ENCODE assay signal across 25 mouse cellular contexts in the genomic region with DNA sequence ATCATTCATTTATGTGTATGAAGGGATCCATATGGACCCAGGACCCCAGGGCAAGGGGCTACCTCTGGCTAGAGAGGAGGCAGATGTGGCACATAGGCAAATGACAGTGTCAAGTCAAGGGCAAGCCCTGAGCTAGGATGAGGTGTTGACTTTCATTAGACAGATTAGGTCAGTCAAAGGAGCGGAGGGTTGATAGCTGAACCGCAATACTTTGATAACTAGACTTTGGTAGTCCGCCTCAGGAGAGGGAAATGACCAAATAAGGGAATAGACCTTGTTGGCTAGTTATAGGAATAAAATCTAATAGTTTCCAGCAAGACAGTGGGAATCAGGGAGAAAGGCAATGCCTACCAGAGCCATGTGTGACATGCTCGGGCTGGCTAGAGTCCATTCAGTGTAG. TPM values are rescaled to one million over a fixed set of nuclear protein-coding genes. Genes with fewer than 3 reads are reported as not detected.
DNase-seq lines count a peak whose midpoint lies in the region; ATAC-seq and TF ChIP-seq lines count a peak whose summit lies in the region.
"Had no signal": no experiment of that assay in that cellular context is flagged by ENCODE, and none has a peak within 500 bp of the region (broad histone marks: within the 10 kb centered on the region; RNA-seq: fewer than 3 reads in every experiment).

No protein-coding gene starts in this region.

- H3K4me2 ChIP-seq in kidney, embryonic 16.5 days (replicated peaks; ENCODE audit: low read depth, low read length), result no peak overlapping the region
- H3K4me2 ChIP-seq in kidney, embryonic 14.5 days (replicated peaks; ENCODE audit: low read depth, low read length), result no peak overlapping the region
- H3K4me2 ChIP-seq in intestine, postnatal 0 days (replicated peaks; ENCODE audit: low read depth), result peak overlapping the region; percentile 27
- no peak overlapping the region for H3K4me2 ChIP-seq in liver, embryonic 12.5 days
- no peak overlapping the region for H3K4me2 ChIP-seq in stomach, postnatal 0 days (replicated peaks; ENCODE audit: low read depth)
- H3K4me2 ChIP-seq: embryonic facial prominence, embryonic 12.5 days; forebrain, embryonic 15.5 days; heart, embryonic 11.5 days; hindbrain, embryonic 14.5 days; midbrain, embryonic 12.5 days; neural tube, embryonic 13.5 days had no signal

- H3K27me3 ChIP-seq in kidney, embryonic 16.5 days (ENCODE audit: insufficient read depth, low read length), result no peaks in the 10 kb centered on the region
- H3K27me3 ChIP-seq in kidney, embryonic 14.5 days (ENCODE audit: control insufficient read depth, insufficient read depth, low read length), result no peaks in the 10 kb centered on the region
- no peaks in the 10 kb centered on the region for H3K27me3 ChIP-seq in intestine, postnatal 0 days (replicated peaks; ENCODE audit: control insufficient read depth, insufficient read depth, low read length)
- H3K27me3 ChIP-seq in liver, embryonic 12.5 days (replicated peaks), result no peaks in the 10 kb centered on the region
- no peaks in the 10 kb centered on the region for H3K27me3 ChIP-seq in stomach, postnatal 0 days (ENCODE audit: control insufficient read depth, insufficient read depth, low read length)
- H3K27me3 ChIP-seq: CH12.LX; embryonic facial prominence, embryonic 12.5 days; forebrain, embryonic 15.5 days; midbrain, embryonic 12.5 days; neural tube, embryonic 13.5 days had no signal

- TF ChIP-seq EP300 in stomach, postnatal 0 days (optimal IDR thresholded peaks at IDR 0.05), result no peak

- peak overlapping the region; percentile 13; the same call in 1 of the 2 replicates for H3K27ac ChIP-seq in kidney, embryonic 16.5 days (ENCODE audit: low read length)
- no peak overlapping the region for H3K27ac ChIP-seq in kidney, embryonic 14.5 days (ENCODE audit: low read depth, low read length)
- H3K27ac ChIP-seq in intestine, postnatal 0 days (ENCODE audit: low read depth, low read length), result peak overlapping the region; percentile 88
- 0 out of 2 replicates have a peak overlapping the region, but pooled peaks have one; percentile 21 for H3K27ac ChIP-seq in liver, embryonic 12.5 days
- no peak overlapping the region for H3K27ac ChIP-seq in stomach, postnatal 0 days (replicated peaks)
- H3K27ac ChIP-seq: embryonic facial prominence, embryonic 12.5 days; forebrain, embryonic 15.5 days; gastrocnemius, adult 2 months; hindbrain, embryonic 14.5 days; liver, embryonic 14.5 days; midbrain, embryonic 12.5 days; neural tube, embryonic 13.5 days had no signal

- peak; percentile 22 for DNase-seq in stomach, postnatal 0 days (ENCODE audit: low spot score)
- DNase-seq in right cerebral cortex, adult 18-20 months, result no peak
- DNase-seq: adrenal gland, postnatal 10 days; cerebellum, adult 8-10 months; cerebellum, postnatal 36 days; embryo, embryonic 11 days; gastrocnemius, adult 2 months; gastrocnemius, postnatal 36 days; heart, adult 18-20 months; heart, postnatal 4 days; kidney, postnatal 10 days; lung, postnatal 36 days had no signal

- 0 out of 2 replicates have a peak, but pooled peaks cover 10% of the 10 kb centered on the region for H3K4me1 ChIP-seq in kidney, embryonic 16.5 days (ENCODE audit: insufficient read depth, low read length)
- H3K4me1 ChIP-seq in kidney, embryonic 14.5 days (ENCODE audit: control insufficient read depth, insufficient read depth, low read length), result no peaks in the 10 kb centered on the region
- peaks cover 8% of the 10 kb centered on the region; the same call in 1 of the 2 replicates for H3K4me1 ChIP-seq in intestine, postnatal 0 days (replicated peaks; ENCODE audit: control insufficient read depth, insufficient read depth, low read length)
- H3K4me1 ChIP-seq in liver, embryonic 12.5 days, result peaks cover 27% of the 10 kb centered on the region
- H3K4me1 ChIP-seq in stomach, postnatal 0 days (replicated peaks; ENCODE audit: control insufficient read depth, insufficient read depth), result no peaks in the 10 kb centered on the region

- no peak for ATAC-seq in kidney, embryonic 16.5 days (ENCODE audit: low FRiP score, low TSS enrichment)
- ATAC-seq in kidney, embryonic 14.5 days (ENCODE audit: low FRiP score, low TSS enrichment), result no peak
- no peak for ATAC-seq in intestine, postnatal 0 days
- ATAC-seq in liver, embryonic 12.5 days, result no peak
- ATAC-seq in stomach, postnatal 0 days (ENCODE audit: low FRiP score, low TSS enrichment), result peak; percentile 40; the same call in 1 of the 2 replicates
- ATAC-seq: forebrain, embryonic 15.5 days; inflammation-experienced regulatory T-cells, adult 6 months had no signal

- peaks cover 4% of the 10 kb centered on the region; the same call in 1 of the 2 replicates for H3K36me3 ChIP-seq in kidney, embryonic 16.5 days (ENCODE audit: insufficient read depth, low read length)
- no peaks in the 10 kb centered on the region for H3K36me3 ChIP-seq in kidney, embryonic 14.5 days (ENCODE audit: control insufficient read depth, insufficient read depth, low read length)
- no peaks in the 10 kb centered on the region for H3K36me3 ChIP-seq in intestine, postnatal 0 days (ENCODE audit: control insufficient read depth, insufficient read depth)
- no peaks in the 10 kb centered on the region for H3K36me3 ChIP-seq in liver, embryonic 12.5 days
- no peaks in the 10 kb centered on the region for H3K36me3 ChIP-seq in stomach, postnatal 0 days (ENCODE audit: control insufficient read depth, insufficient read depth, low read length)
- H3K36me3 ChIP-seq: embryonic facial prominence, embryonic 12.5 days; forebrain, embryonic 15.5 days; midbrain, embryonic 12.5 days; neural tube, embryonic 13.5 days had no signal

- no peak overlapping the region for H3K4me3 ChIP-seq in kidney, embryonic 16.5 days (ENCODE audit: low read length)
- no peak overlapping the region for H3K4me3 ChIP-seq in kidney, embryonic 14.5 days (ENCODE audit: low read length)
- H3K4me3 ChIP-seq in intestine, postnatal 0 days (ENCODE audit: low read depth, low read length), result no peak overlapping the region
- H3K4me3 ChIP-seq in liver, embryonic 12.5 days, result no peak overlapping the region
- H3K4me3 ChIP-seq in stomach, postnatal 0 days (ENCODE audit: low read depth, low read length), result no peak overlapping the region
- H3K4me3 ChIP-seq: embryonic facial prominence, embryonic 12.5 days; forebrain, embryonic 15.5 days; gastrocnemius, adult 2 months; midbrain, embryonic 12.5 days; neural tube, embryonic 13.5 days had no signal

- TF ChIP-seq CTCF in intestine, postnatal 0 days (IDR thresholded peaks at IDR 0.05; ENCODE audit: low read depth), result no peak
- TF ChIP-seq CTCF in stomach, postnatal 0 days (IDR thresholded peaks at IDR 0.05; ENCODE audit: low read depth), result no peak

- 69% methylated on average over 4 of the region's 4 CpGs for WGBS in kidney, embryonic 16.5 days
- WGBS in kidney, embryonic 14.5 days, result 76% methylated on average over 4 of the region's 4 CpGs
- 39% methylated on average over 4 of the region's 4 CpGs for WGBS in intestine, postnatal 0 days
- 44% methylated on average over 4 of the region's 4 CpGs for WGBS in liver, embryonic 12.5 days (ENCODE audit: insufficient replicate concordance)
- 70% methylated on average over 4 of the region's 4 CpGs for WGBS in stomach, postnatal 0 days

- H3K9ac ChIP-seq in kidney, embryonic 16.5 days (replicated peaks; ENCODE audit: low read length), result no peak overlapping the region
- H3K9ac ChIP-seq in kidney, embryonic 14.5 days (ENCODE audit: low read depth, low read length), result no peak overlapping the region
- no peak overlapping the region for H3K9ac ChIP-seq in intestine, postnatal 0 days (ENCODE audit: low read depth, low read length)
- H3K9ac ChIP-seq in liver, embryonic 12.5 days, result no peak overlapping the region
- no peak overlapping the region for H3K9ac ChIP-seq in stomach, postnatal 0 days (ENCODE audit: low read length)
- H3K9ac ChIP-seq: embryonic facial prominence, embryonic 12.5 days; forebrain, embryonic 15.5 days; hindbrain, embryonic 14.5 days; liver, embryonic 14.5 days; midbrain, embryonic 12.5 days; neural tube, embryonic 13.5 days had no signal

- H3K9me3 ChIP-seq in kidney, embryonic 16.5 days (ENCODE audit: low read length), result 0 out of 2 replicates have a peak, but pooled peaks cover 3% of the 10 kb centered on the region
- no peaks in the 10 kb centered on the region for H3K9me3 ChIP-seq in kidney, embryonic 14.5 days (ENCODE audit: control insufficient read depth, low read length)
- no peaks in the 10 kb centered on the region for H3K9me3 ChIP-seq in intestine, postnatal 0 days (ENCODE audit: control insufficient read depth)
- H3K9me3 ChIP-seq in liver, embryonic 12.5 days (replicated peaks), result no peaks in the 10 kb centered on the region
- no peaks in the 10 kb centered on the region for H3K9me3 ChIP-seq in stomach, postnatal 0 days (ENCODE audit: control insufficient read depth, low read length)
- H3K9me3 ChIP-seq: embryonic facial prominence, embryonic 12.5 days; forebrain, embryonic 15.5 days; midbrain, embryonic 12.5 days; neural tube, embryonic 13.5 days had no signal

RNA-seq across cellular contexts. Expression of a gene that starts 2.0 kb away (rescaled TPM):
- 52.6 and 57.5 TPM in 2 replicates for polyA plus RNA-seq in kidney, embryonic 16.5 days (2015; fragmentation: Nextera tagmentation; extraction: Ambion mirVana)
- 37.2 and 48.9 TPM in 2 replicates for polyA plus RNA-seq in kidney, embryonic 14.5 days (2014; fragmentation: Nextera tagmentation; extraction: Ambion mirVana)
- 133 and 135 TPM in 2 replicates for polyA plus RNA-seq in intestine, postnatal 0 days (2015; fragmentation: Nextera tagmentation; extraction: Ambion mirVana)
- polyA plus RNA-seq in liver, embryonic 12.5 days (2016; fragmentation: Nextera tagmentation; extraction: Ambion mirVana), result 30.1 and 31.4 TPM in 2 replicates
- polyA plus RNA-seq in stomach, postnatal 0 days (2015; fragmentation: Nextera tagmentation; extraction: Ambion mirVana), result 95.4 and 99.6 TPM in 2 replicates

Comparison
In these comparisons a context has a peak if more than half of its experiments do, and no peak if none do; other contexts are left out.
1. H3K27ac ChIP-seq: peak in kidney, embryonic 16.5 days (single experiment), intestine, postnatal 0 days (single experiment) and liver, embryonic 12.5 days (single experiment); none in kidney, embryonic 14.5 days (single experiment) and stomach, postnatal 0 days (single experiment).